Mouse (Mus musculus): Measurements from ENCODE around the gene Kcna7. TPM values are rescaled to one million over a fixed set of nuclear protein-coding genes. Genes with fewer than 3 reads are reported as not detected.
A peak's percentile ranks its signal among the peaks of the same experiment; 100 is the strongest.

Kcna7 gene
- total RNA-seq, 2 experiments from 2014 or later, result not detected

- no peak for DNase-seq (ENCODE audit: low spot score in 2 of 2)
Measured at GRCm38 (mm10) chr7:45457204-45458060, 52.0 kb downstream of the Kcna7 start.

GRCm38 (mm10) chr7:45458748-45459563 is 53.5 kb downstream of the Kcna7 start:
- DNase-seq (ENCODE audit: low spot score in 2 of 2), result peak; percentile 62 to 75

Small RNA genes within 50 kb of the gene (microRNA-seq; reads per million reads assigned to microRNA genes)
- gene Gm22133 (ENCODE audit: borderline number of aligned reads in 2 of 2), result 0.61 to 2.8 reads per million in 2 experiments

Other genes with a start within 250 kb of the Kcna7 start
- gene Slc17a7, start 241.7 kb upstream of the Kcna7 start, total RNA-seq (2021), result under 1 TPM; 0.19 to 0.23 TPM
- gene Gfy, start 226.1 kb upstream of the Kcna7 start, total RNA-seq (2021), result not detected
- gene Pth2, start 224.7 kb upstream of the Kcna7 start, total RNA-seq (2021), result not detected
- gene Ccdc155, start 200.8 kb upstream of the Kcna7 start, total RNA-seq (2021), result under 1 TPM in 1 of 2 experiments, not detected in 1; 0.29 TPM
- gene Dkkl1, start 193.5 kb upstream of the Kcna7 start, total RNA-seq (2021), result not detected
- gene Tead2, start 189.9 kb upstream of the Kcna7 start, total RNA-seq (2021), result 10 to 100 TPM in 1 of 2 experiments, 1 to 10 TPM in 1; 8.5 to 11.7 TPM
- 1 to 10 TPM; 4.0 to 7.4 TPM for gene Cd37, start 166.5 kb upstream of the Kcna7 start, total RNA-seq (2021)
- gene Slc6a16, start 164.6 kb upstream of the Kcna7 start, total RNA-seq (2021), result not detected
- gene Slc6a21, start 128.1 kb upstream of the Kcna7 start, total RNA-seq (2021), result under 1 TPM in 1 of 2 experiments, not detected in 1; 0.19 TPM
- gene Trpm4, start 71.9 kb upstream of the Kcna7 start, total RNA-seq (2021), result 10 to 100 TPM in 1 of 2 experiments, 1 to 10 TPM in 1; 7.8 to 11.0 TPM
- under 1 TPM; 0.17 to 0.83 TPM for gene Hrc, start 70.4 kb upstream of the Kcna7 start, total RNA-seq (2021)
- 1 to 10 TPM; 1.7 to 3.2 TPM for gene Ppfia3, start 38.6 kb upstream of the Kcna7 start, total RNA-seq (2021)
- gene Lin7b, start 35.1 kb upstream of the Kcna7 start, total RNA-seq (2021), result 1 to 10 TPM; 1.3 to 1.7 TPM
- gene Snrnp70, start 9.9 kb upstream of the Kcna7 start, total RNA-seq (2021), result 100 to 1,000 TPM; 262 to 325 TPM
- under 1 TPM; 0.17 to 0.45 TPM for gene Ntf5, start 8.0 kb downstream of the Kcna7 start, total RNA-seq (2021)
- not detected for gene Lhb, start 15.2 kb downstream of the Kcna7 start, total RNA-seq (2021)
- 10 to 100 TPM; 40.4 to 61.6 TPM for gene Gys1, start 29.2 kb downstream of the Kcna7 start, total RNA-seq (2021)
- 10 to 100 TPM; 41.9 to 43.3 TPM for gene Ruvbl2, start 32.4 kb downstream of the Kcna7 start, total RNA-seq (2021)
- 1,000 to 10,000 TPM; 1,437 to 1,911 TPM for gene Ftl1, start 54.2 kb downstream of the Kcna7 start, total RNA-seq (2021)
- 10 to 100 TPM; 58.2 to 64.3 TPM for gene Bax, start 61.2 kb downstream of the Kcna7 start, total RNA-seq (2021)
- 1 to 10 TPM in 1 of 2 experiments, under 1 TPM in 1; 0.66 to 2.6 TPM for gene Tulp2, start 76.2 kb downstream of the Kcna7 start, total RNA-seq (2021)
- gene Gm45808, start 81.2 kb downstream of the Kcna7 start, total RNA-seq (2021), result 10 to 100 TPM; 42.8 to 43.4 TPM
- gene Dhdh, start 83.2 kb downstream of the Kcna7 start, total RNA-seq (2021), result 10 to 100 TPM; 73.2 to 77.2 TPM
- gene Nucb1, start 104.8 kb downstream of the Kcna7 start, total RNA-seq (2021), result 100 to 1,000 TPM; 272 to 283 TPM
- 10 to 100 TPM; 47.1 to 48.6 TPM for gene Ppp1r15a, start 120.6 kb downstream of the Kcna7 start, total RNA-seq (2021)
- 1 to 10 TPM; 2.5 to 2.7 TPM for gene Plekha4, start 120.7 kb downstream of the Kcna7 start, total RNA-seq (2021)
- gene Hsd17b14, start 149.2 kb downstream of the Kcna7 start, total RNA-seq (2021), result 1 to 10 TPM in 1 of 2 experiments, under 1 TPM in 1; 0.83 to 3.0 TPM
- gene Bcat2, start 164.5 kb downstream of the Kcna7 start, total RNA-seq (2021), result 100 to 1,000 TPM; 164 to 265 TPM
- gene Fgf21, start 209.8 kb downstream of the Kcna7 start, total RNA-seq (2021), result 1 to 10 TPM in 1 of 2 experiments, not detected in 1; 1.4 TPM
- gene Fut1, start 211.6 kb downstream of the Kcna7 start, total RNA-seq (2021), result not detected
- gene Izumo1, start 216.2 kb downstream of the Kcna7 start, total RNA-seq (2021), result under 1 TPM; 0.22 to 0.33 TPM
- gene Rasip1, start 221.8 kb downstream of the Kcna7 start, total RNA-seq (2021), result 10 to 100 TPM; 16.0 to 27.6 TPM
- 1 to 10 TPM; 2.4 to 7.7 TPM for gene Mamstr, start 234.3 kb downstream of the Kcna7 start, total RNA-seq (2021)